Mouse (Mus musculus) neural tube, embryonic 12.5 days (tissue): ENCODE results near the gene Casq2. TPM values are rescaled to one million over a fixed set of nuclear protein-coding genes. Genes with fewer than 3 reads are reported as not detected.

Experiments used
- ATAC-seq: fragments of 200-750 bp; cut with Nextera tagmentation; 2 replicates; pipeline ENCODE4 v1.8.0; 2017; ENCODE audit warnings: low read depth, mild to moderate bottlenecking, moderate TSS enrichment, moderate library complexity; ENCODE audit not compliant: low FRiP score
- H3K27ac ChIP-seq: fragments of 300-500 bp; sonication (generic); 2 replicates; pipeline ENCODE4 v1.5.1; 2016
- H3K27me3 ChIP-seq: fragments of 300-500 bp; sonication (generic); replicated peaks from 2 replicates; pipeline ENCODE4 v1.6.1; 2016; ENCODE audit warnings: mild to moderate bottlenecking
- H3K36me3 ChIP-seq: fragments of 300-500 bp; sonication (generic); 2 replicates; pipeline ENCODE4 v1.6.1; 2016; ENCODE audit warnings: mild to moderate bottlenecking
- H3K4me1 ChIP-seq: fragments of 300-500 bp; sonication (generic); 2 replicates; pipeline ENCODE4 v1.6.1; 2016
- H3K4me2 ChIP-seq: fragments of 300-500 bp; sonication (generic); replicated peaks from 2 replicates; pipeline ENCODE4 v1.6.1; 2016; ENCODE audit warnings: mild to moderate bottlenecking
- H3K4me3 ChIP-seq: fragments of 300-500 bp; sonication (generic); 2 replicates; pipeline ENCODE4 v1.5.1; 2016
- H3K9ac ChIP-seq: fragments of 300-500 bp; sonication (generic); 2 replicates; pipeline ENCODE4 v1.6.1; 2016; ENCODE audit warnings: mild to moderate bottlenecking
- H3K9me3 ChIP-seq: fragments of 300-500 bp; sonication (generic); 2 replicates; pipeline ENCODE4 v1.6.1; 2016; ENCODE audit warnings: mild to moderate bottlenecking
- WGBS: fragments of 180-500 bp; shearing (Covaris S2); methylation state at CpG from one replicate; pipeline ENCODE4 v1.1.7; 2016; 5-methylcytosine and 5-hydroxymethylcytosine counted together
- polyA plus RNA-seq: library from polyadenylated mRNA; unstranded; fragments of >200 nt; fragmentation: Nextera tagmentation; extraction: Ambion mirVana; gene quantifications from 2 replicates; pipeline ENCODE4 v1.2.1, GENCODE M21; 2016

The Casq2 gene
- polyA plus RNA-seq, 1 experiment from 2014 or later: 4.3 TPM

DNA sequence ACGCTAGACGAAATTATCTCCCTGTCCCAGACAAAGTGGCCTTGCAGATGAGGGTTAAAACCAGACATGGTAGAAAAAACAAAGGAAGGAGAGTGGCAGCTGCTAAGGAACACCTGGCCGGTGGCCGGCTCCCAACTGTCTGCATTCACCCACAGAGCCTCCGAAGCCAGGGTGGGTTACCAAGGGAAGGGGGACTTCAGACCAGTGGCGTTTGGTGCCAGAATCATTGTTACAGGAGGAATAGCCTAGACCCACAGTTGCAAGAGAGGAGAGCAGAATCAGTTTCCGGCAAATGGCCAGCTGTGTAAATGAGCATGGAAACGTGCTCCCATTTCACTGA, 23.6 kb upstream of the Casq2 start:
- Histone ChIP-seq H3K9me3 (no peaks in the 10 kb centered on the region), H3K27ac (0 out of 2 replicates have a peak overlapping the region, but pooled peaks have one; percentile 8), H3K9ac (no peak overlapping the region), H3K4me1 (peaks cover 6% of the 10 kb centered on the region; the same call in 1 of the 2 replicates), H3K4me2 (no peak overlapping the region), H3K4me3 (no peak overlapping the region), H3K36me3 (no peaks in the 10 kb centered on the region), H3K27me3 (no peaks in the 10 kb centered on the region)
- peak; percentile 37; the same call in 1 of the 2 replicates for ATAC-seq
- 37% methylated on average over 8 of the region's 8 CpGs for WGBS

DNA sequence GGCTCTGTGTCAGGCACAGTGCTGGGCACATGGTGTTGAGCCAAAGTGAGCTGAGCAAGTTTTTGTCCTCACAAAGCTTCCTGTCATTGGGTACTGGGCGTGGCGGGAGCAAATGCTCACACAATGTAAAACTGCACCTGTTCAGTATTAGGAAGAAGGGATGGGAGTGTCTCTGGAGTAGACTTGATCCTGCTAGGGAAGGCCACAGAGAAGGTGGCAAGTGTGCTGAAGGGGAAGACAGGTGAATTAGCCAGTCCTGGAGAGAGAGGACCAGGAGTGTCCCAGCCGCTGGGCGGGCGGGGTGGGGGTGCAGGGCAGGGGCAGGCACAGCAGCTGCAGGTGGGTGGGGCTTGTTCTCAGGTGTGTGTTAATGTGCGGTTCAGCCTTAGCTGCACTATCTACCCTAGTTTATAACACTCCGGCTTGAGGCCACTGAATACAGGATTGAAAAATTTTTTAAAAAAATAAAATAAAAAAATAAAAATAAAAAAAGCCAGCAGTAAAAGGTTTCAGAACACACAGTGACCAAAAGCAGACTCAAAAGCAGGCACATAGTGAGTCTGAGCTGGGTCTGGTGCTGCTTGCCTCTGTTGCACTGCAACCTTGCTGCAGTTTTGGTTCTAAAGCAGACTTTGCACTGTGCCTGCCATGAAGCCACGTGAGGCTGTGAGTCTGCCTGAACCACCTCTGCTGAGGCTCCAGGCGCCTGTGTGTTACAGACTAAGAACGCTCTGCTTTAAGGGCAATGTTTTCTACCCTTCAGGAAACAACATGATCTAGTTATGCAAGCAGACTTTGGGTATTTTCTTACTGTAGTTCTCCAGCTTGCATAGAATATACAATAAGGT, 22.7 kb upstream of the Casq2 start:
- ATAC-seq: no peak
- 0 out of 2 replicates have a peak overlapping the region, but pooled peaks have one; percentile 8 for H3K27ac ChIP-seq
- no peak overlapping the region for H3K4me3 ChIP-seq
- H3K4me1 ChIP-seq: peaks cover 5% of the 10 kb centered on the region; the same call in 1 of the 2 replicates
- no peaks in the 10 kb centered on the region for H3K36me3 ChIP-seq
- no peaks in the 10 kb centered on the region for H3K9me3 ChIP-seq
- WGBS: 76% methylated on average over 10 of the region's 10 CpGs
- no peak overlapping the region for H3K4me2 ChIP-seq
- H3K27me3 ChIP-seq: no peaks in the 10 kb centered on the region
- H3K9ac ChIP-seq: no peak overlapping the region

DNA sequence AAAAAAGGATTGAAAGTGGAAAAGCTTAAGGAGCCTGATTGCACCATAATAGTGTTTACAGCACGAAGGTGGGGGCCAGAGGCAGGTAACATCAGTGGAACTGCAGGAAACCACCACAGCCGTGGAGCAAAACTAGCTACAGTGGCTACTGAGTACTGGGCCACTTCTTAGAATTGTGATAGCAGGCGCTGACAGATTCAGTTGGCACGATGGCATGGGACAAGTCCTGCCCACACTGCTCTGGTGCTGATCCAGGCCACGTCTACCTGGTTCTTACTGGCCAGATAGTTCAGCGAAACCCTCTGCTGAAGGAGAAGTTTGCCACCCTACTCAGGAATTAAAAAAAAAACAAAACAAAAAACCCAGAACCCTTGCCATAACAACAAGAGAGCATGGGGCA, 21.6 kb upstream of the Casq2 start:
- no peak overlapping the region for H3K4me2 ChIP-seq
- ATAC-seq: no peak
- 85% methylated on average over 6 of the region's 6 CpGs for WGBS

DNA sequence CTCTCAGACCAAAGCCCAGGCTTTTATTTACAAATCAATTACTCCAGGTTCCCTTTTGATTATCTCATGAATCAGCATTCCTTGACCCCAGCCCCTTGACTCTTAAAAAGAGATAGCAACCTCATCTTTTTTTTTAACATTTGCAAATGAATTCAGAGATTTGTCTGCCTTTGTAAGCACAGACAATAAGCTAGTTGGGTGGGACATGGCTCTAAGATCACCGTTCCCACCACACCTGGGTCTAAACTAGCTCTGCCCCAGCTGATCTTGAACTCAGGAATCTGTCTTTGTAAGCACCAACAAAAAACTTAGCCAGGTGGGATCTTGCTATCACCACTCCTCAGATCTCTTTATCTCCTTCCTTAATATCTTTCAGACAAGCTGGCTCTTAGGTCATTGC, 18.9 kb upstream of the Casq2 start:
- 58% methylated on average over 1 of the region's 1 CpGs for WGBS
- H3K36me3 ChIP-seq: no peaks in the 10 kb centered on the region
- ATAC-seq: no peak

More for the DNA sequence above, 21.6 kb upstream of the Casq2 start:
- Histone ChIP-seq H3K4me1 (peaks cover 5% of the 10 kb centered on the region; the same call in 1 of the 2 replicates), H3K36me3 (no peaks in the 10 kb centered on the region), H3K9me3 (no peaks in the 10 kb centered on the region), H3K27ac (no peak overlapping the region), H3K27me3 (no peaks in the 10 kb centered on the region), H3K4me3 (no peak overlapping the region), H3K9ac (no peak overlapping the region)

DNA sequence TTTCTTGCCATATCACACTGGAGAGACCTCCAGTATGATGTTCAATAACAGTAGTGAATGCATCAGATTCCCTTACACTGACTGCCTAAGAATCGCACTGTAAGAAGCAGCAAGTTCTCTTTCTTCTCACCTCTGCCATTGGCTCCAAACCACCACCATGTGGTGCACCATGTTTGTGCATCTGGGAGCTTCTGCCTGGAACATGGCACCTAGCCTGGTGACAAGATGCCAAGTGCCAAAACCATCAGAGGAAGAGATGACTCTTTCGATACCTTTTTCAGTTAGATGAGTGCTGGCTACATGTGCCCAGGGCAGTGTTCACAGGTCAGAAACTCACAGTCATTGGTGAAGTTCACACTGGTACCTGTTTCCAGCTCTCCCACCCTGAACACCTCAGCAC, 18.4 kb upstream of the Casq2 start:
- Histone ChIP-seq H3K4me2 (no peak overlapping the region), H3K4me1 (no peaks in the 10 kb centered on the region), H3K9ac (no peak overlapping the region), H3K9me3 (no peaks in the 10 kb centered on the region), H3K27ac (no peak overlapping the region), H3K27me3 (no peaks in the 10 kb centered on the region), H3K4me3 (no peak overlapping the region), H3K36me3 (no peaks in the 10 kb centered on the region)
- WGBS: 92% methylated on average over 2 of the region's 2 CpGs
- ATAC-seq: no peak

More for the DNA sequence above, 18.9 kb upstream of the Casq2 start:
- Histone ChIP-seq H3K27ac (no peak overlapping the region), H3K4me2 (no peak overlapping the region), H3K27me3 (no peaks in the 10 kb centered on the region), H3K9me3 (no peaks in the 10 kb centered on the region), H3K4me1 (peaks cover 3% of the 10 kb centered on the region; the same call in 1 of the 2 replicates), H3K4me3 (no peak overlapping the region), H3K9ac (no peak overlapping the region)

DNA sequence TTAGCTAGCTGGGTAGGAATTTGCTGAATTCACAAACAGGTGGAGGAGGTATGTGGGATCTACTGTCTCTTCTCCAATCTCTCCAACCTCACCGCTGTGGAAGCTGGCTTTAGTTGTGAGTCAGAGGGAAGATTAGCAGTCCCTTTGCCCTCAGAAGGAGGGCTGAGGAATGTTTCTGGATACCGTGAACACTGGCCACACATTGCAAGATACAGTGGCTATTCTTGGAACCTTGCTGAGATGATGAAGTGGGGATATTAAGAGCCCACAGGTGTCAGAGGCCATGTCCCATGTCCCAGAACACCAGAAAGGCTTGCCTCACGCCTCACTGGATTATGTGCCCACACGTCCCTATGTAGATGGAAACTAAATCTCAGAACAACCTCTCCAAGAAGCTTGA, 17.0 kb upstream of the Casq2 start:
- Histone ChIP-seq H3K27me3 (no peaks in the 10 kb centered on the region), H3K4me3 (no peak overlapping the region), H3K9me3 (no peaks in the 10 kb centered on the region), H3K4me1 (no peaks in the 10 kb centered on the region), H3K4me2 (no peak overlapping the region), H3K36me3 (no peaks in the 10 kb centered on the region), H3K27ac (no peak overlapping the region), H3K9ac (no peak overlapping the region)
- 90% methylated on average over 4 of the region's 4 CpGs for WGBS
- no peak for ATAC-seq

DNA sequence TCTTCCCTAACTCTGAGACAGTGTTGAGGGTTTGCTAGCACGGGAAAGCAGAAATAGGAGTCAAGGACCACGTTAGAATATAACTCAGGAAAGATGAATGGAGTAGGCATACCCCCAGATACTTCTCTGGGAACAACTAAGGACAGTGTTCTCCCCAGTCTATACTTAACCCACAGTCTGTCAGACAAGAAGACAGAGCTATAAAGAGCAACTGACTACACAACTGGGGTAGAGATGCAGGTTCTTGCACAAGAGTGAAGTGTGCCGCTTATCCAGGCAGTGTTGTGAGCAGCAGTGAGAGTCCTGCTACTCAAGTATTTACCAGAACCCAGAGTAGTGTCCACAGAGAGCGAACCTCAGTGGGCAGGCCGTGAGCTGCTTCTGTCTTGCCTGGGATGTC, 16.5 kb upstream of the Casq2 start:
- Histone ChIP-seq H3K27ac (no peak overlapping the region), H3K4me3 (no peak overlapping the region), H3K9me3 (no peaks in the 10 kb centered on the region), H3K36me3 (no peaks in the 10 kb centered on the region), H3K9ac (no peak overlapping the region), H3K27me3 (no peaks in the 10 kb centered on the region), H3K4me2 (no peak overlapping the region), H3K4me1 (no peaks in the 10 kb centered on the region)
- no peak for ATAC-seq
- WGBS: 83% methylated on average over 5 of the region's 5 CpGs

DNA sequence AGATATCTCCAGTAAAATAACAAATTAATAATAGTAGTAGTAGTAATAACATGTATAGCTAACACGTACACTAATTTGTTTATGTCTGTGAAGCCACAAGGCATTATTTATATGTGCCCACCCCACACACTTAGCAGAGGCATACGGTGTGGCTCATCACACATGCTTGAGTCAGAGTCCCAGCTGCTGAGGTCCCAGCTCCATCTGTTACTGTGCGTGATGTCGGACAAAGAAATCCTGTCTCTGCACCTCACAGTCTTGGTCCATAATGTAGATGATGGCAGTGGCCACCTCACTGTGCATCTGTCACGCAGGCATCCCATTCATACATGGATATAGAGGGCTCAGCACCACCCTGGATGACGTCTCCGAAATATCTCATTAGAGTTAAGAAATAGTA, 15.9 kb upstream of the Casq2 start:
- Histone ChIP-seq H3K4me2 (no peak overlapping the region), H3K36me3 (no peaks in the 10 kb centered on the region), H3K27me3 (no peaks in the 10 kb centered on the region), H3K4me1 (no peaks in the 10 kb centered on the region), H3K9ac (no peak overlapping the region), H3K27ac (no peak overlapping the region), H3K4me3 (no peak overlapping the region), H3K9me3 (no peaks in the 10 kb centered on the region)
- ATAC-seq: no peak
- WGBS: 75% methylated on average over 7 of the region's 7 CpGs

DNA sequence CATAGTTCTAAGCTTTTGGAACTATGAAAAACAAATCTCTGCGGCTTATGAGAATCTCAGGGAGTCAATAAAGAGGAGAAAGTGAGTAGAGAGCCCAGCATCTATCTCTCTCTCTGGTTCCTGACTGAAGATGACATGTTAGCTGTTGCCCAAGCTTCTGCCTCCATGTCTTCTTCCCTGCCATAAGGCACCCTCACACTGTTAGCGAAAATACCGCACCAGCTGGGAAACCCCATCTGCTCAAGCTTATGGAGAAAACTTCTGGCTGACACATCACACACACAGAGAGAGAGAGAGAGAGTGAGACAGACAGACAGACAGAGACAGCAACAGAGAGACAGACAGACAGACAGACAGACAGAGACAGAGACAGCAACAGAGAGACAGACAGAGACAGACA, 15.2 kb upstream of the Casq2 start:
- H3K27ac ChIP-seq: no peak overlapping the region
- H3K36me3 ChIP-seq: no peaks in the 10 kb centered on the region
- WGBS: 91% methylated on average over 3 of the region's 3 CpGs
- no peaks in the 10 kb centered on the region for H3K27me3 ChIP-seq
- ATAC-seq: no peak
- H3K9me3 ChIP-seq: no peaks in the 10 kb centered on the region
- H3K9ac ChIP-seq: no peak overlapping the region
- no peak overlapping the region for H3K4me3 ChIP-seq
- H3K4me2 ChIP-seq: no peak overlapping the region
- H3K4me1 ChIP-seq: no peaks in the 10 kb centered on the region

DNA sequence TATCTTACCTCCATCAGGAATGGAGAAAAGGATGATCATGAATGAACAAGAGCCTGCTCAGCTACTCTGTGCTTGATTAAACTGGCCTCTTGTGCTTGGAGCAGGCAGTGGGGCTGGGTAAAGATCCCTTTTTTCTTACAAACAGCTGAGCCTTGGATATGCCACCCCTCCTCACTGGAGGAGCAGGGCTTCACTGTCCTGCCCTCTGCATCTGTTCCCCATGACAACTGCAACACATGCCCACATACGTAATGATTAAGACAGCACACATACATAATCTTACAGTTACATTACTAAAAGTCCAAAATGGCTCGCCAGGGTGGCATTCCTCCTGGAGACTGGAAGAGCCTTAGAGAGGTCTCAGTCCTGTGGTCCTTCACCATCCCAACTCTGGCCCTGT, 6.8 kb upstream of the Casq2 start:
- Histone ChIP-seq H3K27me3 (no peaks in the 10 kb centered on the region), H3K9ac (no peak overlapping the region), H3K4me3 (no peak overlapping the region), H3K4me1 (no peaks in the 10 kb centered on the region), H3K27ac (no peak overlapping the region), H3K9me3 (no peaks in the 10 kb centered on the region), H3K4me2 (no peak overlapping the region), H3K36me3 (no peaks in the 10 kb centered on the region)
- no peak for ATAC-seq
- 80% methylated on average over 2 of the region's 2 CpGs for WGBS

DNA sequence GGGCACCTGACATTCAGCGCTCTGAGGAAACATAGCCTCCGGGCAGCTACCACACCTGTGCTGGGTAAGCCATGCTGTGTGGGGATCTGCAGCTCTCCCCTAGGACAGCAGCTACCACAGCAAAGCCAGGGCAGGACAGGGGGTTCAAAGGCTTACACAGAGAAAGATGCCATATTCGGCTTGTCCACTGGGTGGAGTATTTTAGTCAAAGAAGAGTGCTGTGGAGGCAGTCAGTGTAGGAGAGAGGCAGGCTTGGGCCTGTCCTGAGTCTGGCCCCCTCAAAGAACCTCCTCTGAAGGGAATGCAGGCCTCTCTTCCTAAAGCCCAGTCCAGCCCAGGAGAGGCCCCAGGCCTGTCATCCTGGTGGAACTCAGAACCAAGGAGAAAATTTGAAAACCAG, 4.4 kb upstream of the Casq2 start:
- 27% methylated on average over 3 of the region's 3 CpGs for WGBS
- Histone ChIP-seq H3K4me3 (no peak overlapping the region), H3K9ac (no peak overlapping the region), H3K4me2 (no peak overlapping the region), H3K27me3 (peaks cover 10% of the 10 kb centered on the region; the same call in 1 of the 2 replicates), H3K9me3 (no peaks in the 10 kb centered on the region), H3K36me3 (no peaks in the 10 kb centered on the region), H3K27ac (no peak overlapping the region), H3K4me1 (no peaks in the 10 kb centered on the region)
- peak; percentile 87 for ATAC-seq

DNA sequence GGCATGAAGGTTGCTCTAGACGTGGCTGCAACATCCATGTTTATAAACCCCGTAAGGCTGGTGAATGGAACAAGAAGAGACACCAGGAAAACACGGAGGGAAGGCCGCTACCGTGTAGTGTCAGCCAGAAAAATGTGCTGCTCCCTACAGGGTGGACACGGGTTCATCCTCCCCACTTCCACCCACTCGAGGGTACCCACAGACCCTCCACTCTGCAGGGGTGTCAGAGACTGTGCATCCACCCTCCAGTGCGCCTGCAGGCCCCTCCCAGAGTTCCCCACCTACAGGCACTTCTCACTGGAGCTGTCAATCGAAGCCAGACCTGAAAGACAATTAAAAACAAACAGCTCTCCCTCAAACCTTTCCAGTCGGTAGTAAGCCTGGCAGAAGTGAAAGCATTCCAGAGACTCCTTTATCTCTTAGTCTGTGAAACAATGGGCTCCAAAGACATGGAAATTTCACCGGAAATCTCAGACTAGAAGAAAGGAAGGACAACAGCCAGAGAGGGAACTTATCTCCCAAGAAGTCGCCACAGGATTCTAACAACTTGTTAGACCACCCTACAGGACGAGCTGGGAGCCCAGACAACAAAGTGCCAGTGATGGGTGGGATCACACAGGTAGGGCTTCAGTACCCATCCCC, 2.5 kb upstream of the Casq2 start:
- H3K36me3 ChIP-seq: no peaks in the 10 kb centered on the region
- H3K27me3 ChIP-seq: peaks cover 10% of the 10 kb centered on the region; the same call in 1 of the 2 replicates
- no peak overlapping the region for H3K4me3 ChIP-seq
- no peak overlapping the region for H3K27ac ChIP-seq
- no peaks in the 10 kb centered on the region for H3K4me1 ChIP-seq
- WGBS: 25% methylated on average over 13 of the region's 13 CpGs
- no peak overlapping the region for H3K4me2 ChIP-seq
- no peak overlapping the region for H3K9ac ChIP-seq
- no peaks in the 10 kb centered on the region for H3K9me3 ChIP-seq
- ATAC-seq: no peak
